ENCODE assay signal across 8 mouse cellular contexts in the genomic region with DNA sequence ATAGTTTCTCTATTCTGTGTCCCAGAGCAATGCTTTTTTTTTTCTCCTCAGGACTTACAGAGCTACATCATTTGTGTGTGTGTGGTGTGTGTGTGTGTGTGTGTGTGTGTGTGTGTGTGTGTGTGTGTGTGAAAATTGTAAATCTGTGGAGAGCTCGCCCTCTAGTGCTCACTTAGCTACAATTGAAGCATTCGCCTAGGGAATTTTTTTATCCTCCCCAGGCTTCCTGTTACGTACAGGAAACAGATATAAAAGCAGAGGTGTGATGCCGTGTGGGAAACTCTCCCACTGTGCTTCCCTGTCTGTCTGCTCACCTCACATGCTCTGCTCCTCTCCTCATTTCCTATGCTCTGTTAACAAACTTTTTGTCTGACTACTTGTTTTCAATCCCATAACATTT. TPM values are rescaled to one million over a fixed set of nuclear protein-coding genes. Genes with fewer than 3 reads are reported as not detected.
DNase-seq lines count a peak whose midpoint lies in the region; ATAC-seq and TF ChIP-seq lines count a peak whose summit lies in the region.

No protein-coding gene starts in this region.

- H3K27me3 ChIP-seq in kidney, embryonic 14.5 days (ENCODE audit: control insufficient read depth, insufficient read depth, low read length): no peaks in the 10 kb centered on the region
- no peaks in the 10 kb centered on the region for H3K27me3 ChIP-seq in embryonic facial prominence, embryonic 11.5 days (ENCODE audit: control insufficient read depth, insufficient read depth, low read length)
- no peaks in the 10 kb centered on the region for H3K27me3 ChIP-seq in thymus, adult 2 months (ENCODE audit: control insufficient read depth, insufficient read depth, low read length)

- ATAC-seq in kidney, embryonic 14.5 days (ENCODE audit: low FRiP score, low TSS enrichment): no peak
- no peak for ATAC-seq in embryonic facial prominence, embryonic 11.5 days (replicated peaks; ENCODE audit: insufficient number of reproducible peaks, low FRiP score, low TSS enrichment, low read depth)
- peak; percentile 68; the same call in 1 of the 2 replicates for ATAC-seq in megakaryocyte-erythroid progenitor cell, adult 5-6 weeks (replicated peaks; ENCODE audit: low FRiP score, low TSS enrichment, poor library complexity, severe bottlenecking)

- 21% methylated on average over 4 of the region's 4 CpGs for WGBS in kidney, embryonic 14.5 days
- WGBS in embryonic facial prominence, embryonic 11.5 days: 42% methylated on average over 4 of the region's 4 CpGs
- WGBS in thymus, adult 2 months: 14% methylated on average over 4 of the region's 4 CpGs

- no peak overlapping the region for H3K9ac ChIP-seq in kidney, embryonic 14.5 days (ENCODE audit: low read depth, low read length)
- no peak overlapping the region for H3K9ac ChIP-seq in embryonic facial prominence, embryonic 11.5 days (replicated peaks; ENCODE audit: low read length)

- no peak overlapping the region for H3K27ac ChIP-seq in kidney, embryonic 14.5 days (ENCODE audit: low read depth, low read length)
- no peak overlapping the region for H3K27ac ChIP-seq in embryonic facial prominence, embryonic 11.5 days (replicated peaks; ENCODE audit: low read depth, low read length)
- H3K27ac ChIP-seq in thymus, adult 2 months (ENCODE audit: control insufficient read depth, insufficient read depth, low read length): no peak overlapping the region

- no peaks in the 10 kb centered on the region for H3K4me1 ChIP-seq in kidney, embryonic 14.5 days (ENCODE audit: control insufficient read depth, insufficient read depth, low read length)
- H3K4me1 ChIP-seq in embryonic facial prominence, embryonic 11.5 days (ENCODE audit: control insufficient read depth, insufficient read depth, low read length): no peaks in the 10 kb centered on the region
- no peaks in the 10 kb centered on the region for H3K4me1 ChIP-seq in thymus, adult 2 months (replicated peaks; ENCODE audit: control insufficient read depth, insufficient read depth, low read length)

- DNase-seq in kidney, adult 11 months: peak; percentile 19
- DNase-seq in adrenal gland, adult 8-10 months: peak; percentile 6
- peak; percentile 68 for DNase-seq in embryonic facial prominence, embryonic 11.5 days (ENCODE audit: low spot score)
- peak; percentile 40 for DNase-seq in heart, postnatal 4 days
- peak; percentile 35 to 64 for DNase-seq in layer of hippocampus, postnatal 14 days (ENCODE audit: low spot score in 2 of 2)
- peak; percentile 14 for DNase-seq in thymus, adult 2 months

- H3K4me2 ChIP-seq in kidney, embryonic 14.5 days (replicated peaks; ENCODE audit: low read depth, low read length): no peak overlapping the region
- H3K4me2 ChIP-seq in embryonic facial prominence, embryonic 11.5 days (ENCODE audit: low read depth, low read length): no peak overlapping the region

- no peaks in the 10 kb centered on the region for H3K9me3 ChIP-seq in kidney, embryonic 14.5 days (ENCODE audit: control insufficient read depth, low read length)
- H3K9me3 ChIP-seq in embryonic facial prominence, embryonic 11.5 days (replicated peaks; ENCODE audit: control insufficient read depth, low read length): no peaks in the 10 kb centered on the region

- H3K36me3 ChIP-seq in kidney, embryonic 14.5 days (ENCODE audit: control insufficient read depth, insufficient read depth, low read length): peaks cover 26% of the 10 kb centered on the region
- no peaks in the 10 kb centered on the region for H3K36me3 ChIP-seq in embryonic facial prominence, embryonic 11.5 days (replicated peaks; ENCODE audit: control insufficient read depth, insufficient read depth, low read depth, low read length)
- H3K36me3 ChIP-seq in thymus, adult 2 months (ENCODE audit: control insufficient read depth, insufficient read depth, low read length): peaks cover 20% of the 10 kb centered on the region

- no peak for TF ChIP-seq POLR2A in thymus, adult 2 months (IDR thresholded peaks at IDR 0.05; ENCODE audit: control insufficient read depth, extremely low read depth, insufficient read depth, low read length, poor library complexity)

- H3K4me3 ChIP-seq in kidney, embryonic 14.5 days (ENCODE audit: low read length): no peak overlapping the region
- no peak overlapping the region for H3K4me3 ChIP-seq in embryonic facial prominence, embryonic 11.5 days (ENCODE audit: low read depth, low read length)
- no peak overlapping the region for H3K4me3 ChIP-seq in thymus, adult 2 months (ENCODE audit: control insufficient read depth, insufficient read depth, low read length)

- TF ChIP-seq CTCF in thymus, adult 2 months (IDR thresholded peaks at IDR 0.05; ENCODE audit: borderline replicate concordance, control insufficient read depth, extremely low read depth, insufficient read depth, low read length, poor library complexity): no peak

RNA-seq across cellular contexts. Expression of a gene that starts 55.6 kb away (rescaled TPM):
- 622 and 701 TPM in 2 replicates for polyA plus RNA-seq in kidney, embryonic 14.5 days (2014; fragmentation: Nextera tagmentation; extraction: Ambion mirVana)
- 100 to 1,000 TPM; 295 to 314 (median 303) TPM for total RNA-seq in adrenal gland, adult 8-10 months (2022)
- 543 and 552 TPM in 2 replicates for polyA plus RNA-seq in embryonic facial prominence, embryonic 11.5 days (2014; fragmentation: Nextera tagmentation; extraction: Ambion mirVana)
- total RNA-seq in heart, postnatal 4 days (2021): 100 to 1,000 TPM; 284 to 297 TPM
- 100 to 1,000 TPM; 252 to 276 TPM for total RNA-seq in layer of hippocampus, postnatal 14 days (2021)
- 322 and 412 TPM in 2 replicates for total RNA-seq in megakaryocyte-erythroid progenitor cell, adult 5-6 weeks (2014; fragmentation: Nextera tagmentation)
- 561 and 601 TPM in 2 replicates for total RNA-seq in megakaryocyte-erythroid progenitor cell, adult 5-6 weeks (2017)
- 144 and 154 TPM in 2 replicates for polyA plus RNA-seq in thymus, adult 2 months (2012; rRNA removed)

Comparison
In these comparisons a context has a peak if more than half of its experiments do, and no peak if none do; other contexts are left out.
1. DNase-seq: peak in every context shown above with its lines; median percentile 68 in embryonic facial prominence, embryonic 11.5 days; 50 in layer of hippocampus, postnatal 14 days; 40 in heart, postnatal 4 days; 19 in kidney, adult 11 months; 14 in thymus, adult 2 months; 6 in adrenal gland, adult 8-10 months.